Mouse (Mus musculus) central nervous system, embryonic 11.5 days (tissue): ENCODE data around the gene Perp. TPM values are rescaled to one million over a fixed set of nuclear protein-coding genes. Genes with fewer than 3 reads are reported as not detected.

Source experiments
- polyA plus RNA-seq: library from polyadenylated mRNA; depleted of rRNA; stranded (reverse); fragments of >200 nt; gene quantifications from 2 replicates; pipeline ENCODE4 v1.2.3, GENCODE M21; 2012; rRNA removed

Perp gene
- 2.8 and 7.7 TPM in 2 replicates for polyA plus RNA-seq

DNA sequence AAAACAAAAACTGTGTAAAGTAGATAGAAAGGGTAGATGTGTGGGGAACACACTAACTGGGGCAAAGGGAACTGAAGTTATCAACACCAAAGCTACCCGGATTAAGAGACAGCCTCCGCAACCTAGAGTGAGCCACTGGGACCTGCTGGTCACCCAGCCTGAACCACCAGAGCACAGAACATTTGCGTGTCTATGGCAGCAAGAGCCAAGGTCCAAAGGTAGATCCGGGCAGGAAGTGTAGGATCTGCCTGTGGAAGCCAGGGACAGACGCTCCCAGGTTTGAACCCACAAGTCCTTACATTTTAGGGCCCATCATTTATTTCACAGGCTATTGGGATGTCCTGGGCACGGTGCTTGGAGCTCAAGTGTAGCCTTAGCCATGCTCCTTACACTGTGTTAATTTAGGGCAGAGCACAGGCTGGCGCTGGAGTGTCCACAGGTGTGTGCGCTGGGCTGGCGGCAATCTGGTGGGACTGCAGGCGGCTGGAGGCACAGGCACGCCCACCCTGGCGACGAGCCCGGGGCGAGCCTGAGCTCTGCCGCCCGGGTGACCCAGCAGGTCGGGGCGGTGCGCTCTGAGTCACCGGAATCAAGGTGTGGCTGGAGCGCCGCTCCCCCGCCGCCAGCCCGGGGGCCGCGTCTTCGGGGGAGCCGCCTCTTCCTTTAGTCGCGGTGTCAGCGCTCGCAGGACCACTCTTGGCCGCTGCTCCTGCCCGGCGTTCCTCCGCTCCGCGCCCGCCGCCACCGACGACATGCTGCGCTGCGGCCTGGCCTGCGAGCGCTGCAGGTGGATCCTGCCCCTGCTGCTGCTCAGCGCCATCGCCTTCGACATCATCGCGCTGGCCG lies at the start of gene Perp:
TSS of gene Perp (plus strand) at position 580 of the 846 bp plus-strand sequence.

Other genes starting within 250 kb of the Perp start
- gene Arfgef3, start 101.1 kb upstream of the Perp start, polyA plus RNA-seq, result 0.86 and 1.3 TPM in 2 replicates
- not detected in 2 replicates for gene Gm4922, start 58.2 kb upstream of the Perp start, polyA plus RNA-seq
- 1.3 and 1.8 TPM in 2 replicates for gene Tnfaip3, start 170.6 kb downstream of the Perp start, polyA plus RNA-seq